Mouse (Mus musculus): ENCODE data around the gene Zmynd19.

DNA sequence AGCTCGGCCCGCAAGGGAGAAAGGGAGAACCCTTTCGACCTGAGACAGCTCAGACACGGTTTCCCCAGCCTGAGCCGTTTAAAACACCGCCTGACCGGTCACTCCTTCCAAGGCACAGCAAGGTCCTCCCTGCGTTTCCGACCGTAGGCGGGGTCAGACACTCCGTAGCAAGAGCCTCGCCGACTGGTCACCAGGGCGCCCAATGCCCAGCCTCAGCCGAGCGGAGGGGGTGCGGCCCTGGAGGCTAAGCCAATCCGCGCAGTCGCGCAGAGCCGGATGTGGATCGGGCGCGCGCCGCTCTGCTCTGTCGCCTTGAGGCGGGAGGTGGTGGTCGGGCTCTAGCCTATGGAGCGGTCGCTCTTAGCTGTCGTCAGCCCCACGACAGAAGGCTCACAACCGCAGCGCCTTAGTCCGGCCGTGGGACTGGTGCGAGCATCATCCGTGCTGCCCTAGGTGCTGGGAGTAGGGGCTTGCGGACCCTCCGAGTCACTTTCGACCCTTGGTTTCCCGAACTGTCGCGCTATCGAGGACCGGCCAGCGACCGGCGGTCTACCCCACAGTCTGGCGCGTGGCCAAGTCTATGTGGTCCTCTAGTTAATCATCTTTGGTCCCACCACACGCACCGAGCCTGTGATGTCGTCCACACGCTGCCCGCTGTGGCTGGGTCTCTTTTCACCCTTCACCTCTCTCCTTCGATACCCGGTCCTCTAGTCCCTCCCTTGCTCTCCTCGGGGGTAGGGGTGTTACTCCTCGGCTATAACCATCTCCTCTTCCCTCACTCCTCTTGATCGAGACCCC lies 25.5 kb downstream of the Zmynd19 start, which contains the start of gene Mrpl41:
- TF ChIP-seq CTCF (IDR thresholded peaks at IDR 0.05; ENCODE audit: low read depth) = peak; percentile 21; the same call in 1 of the 2 replicates
- no peak for TF ChIP-seq EP300 (optimal IDR thresholded peaks at IDR 0.05)

All from stomach, postnatal 0 days (tissue).